Mouse (Mus musculus) gastrocnemius, postnatal 25 days (tissue): ENCODE data around the gene Sorbs2. TPM values are rescaled to one million over a fixed set of nuclear protein-coding genes. Genes with fewer than 3 reads are reported as not detected.

Source experiments
- DNase-seq: peaks from one replicate; pipeline ENCODE4 v3.0.0; 2022
- total RNA-seq, 2 experiments: library from RNA; stranded (reverse); gene quantifications; 1 replicate in 1 of 2; 2 replicates in 1 of 2; pipeline ENCODE4 v1.2.3; 2021

Gene Sorbs2
- total RNA-seq, 2 experiments from 2014 or later = 21.0 to 21.5 TPM

DNA sequence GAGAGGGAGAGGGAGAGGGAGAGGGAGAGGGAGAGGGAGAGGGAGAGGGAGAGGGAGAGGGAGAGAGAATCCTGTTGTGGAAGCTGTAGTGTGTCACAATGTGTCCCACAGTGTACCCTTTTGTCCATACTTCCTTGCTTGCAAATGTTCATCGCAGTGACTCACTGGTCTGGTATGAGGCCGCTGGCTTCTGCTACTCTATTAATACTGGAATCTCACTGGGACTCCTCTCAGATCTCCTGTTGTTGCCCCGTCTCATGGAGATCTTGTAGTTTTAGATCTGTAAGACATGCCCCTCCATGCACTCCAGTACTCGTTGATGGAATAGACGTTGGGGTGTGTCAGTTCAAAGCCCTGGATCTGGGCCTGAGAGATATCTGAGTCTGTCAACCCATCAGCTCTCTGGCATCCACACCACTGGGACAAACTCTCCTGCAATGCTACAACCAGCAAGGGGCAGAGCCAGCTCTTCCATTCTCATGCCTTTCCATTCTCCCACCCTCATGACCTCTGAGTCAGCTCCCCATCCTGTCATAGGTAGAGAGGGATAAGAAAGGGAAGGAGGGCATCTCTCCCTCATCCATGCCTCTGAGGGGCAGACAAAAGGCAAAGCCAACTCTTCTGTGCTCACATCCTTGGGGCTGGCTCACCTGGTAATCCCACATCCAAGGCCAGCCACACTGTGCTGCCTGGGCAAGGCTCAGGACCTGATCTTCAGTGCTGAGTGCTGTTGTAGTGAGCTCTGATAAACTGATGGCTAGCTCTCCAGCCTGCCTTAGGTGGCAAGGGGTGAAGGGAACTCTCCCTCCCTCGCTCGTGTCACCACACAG is 72.3 kb downstream of the Sorbs2 start:
- no peak for DNase-seq

DNA sequence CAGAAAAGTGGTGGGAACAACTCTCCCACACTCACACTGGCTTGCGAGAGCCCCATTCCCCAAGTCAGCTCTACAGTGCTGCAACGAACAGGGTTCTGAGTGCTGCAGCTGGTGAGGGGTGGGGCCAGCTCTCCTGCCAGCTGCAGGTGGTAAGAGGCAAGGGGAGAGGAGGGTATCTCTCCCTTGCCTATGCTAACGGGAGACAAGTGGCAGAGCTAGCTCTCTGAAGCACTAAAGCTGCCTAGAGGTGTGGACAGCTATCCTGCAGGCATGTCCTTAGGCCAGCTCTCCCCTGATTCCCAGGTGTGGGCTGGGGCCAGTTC is 72.9 kb downstream of the Sorbs2 start:
- no peak for DNase-seq

DNA sequence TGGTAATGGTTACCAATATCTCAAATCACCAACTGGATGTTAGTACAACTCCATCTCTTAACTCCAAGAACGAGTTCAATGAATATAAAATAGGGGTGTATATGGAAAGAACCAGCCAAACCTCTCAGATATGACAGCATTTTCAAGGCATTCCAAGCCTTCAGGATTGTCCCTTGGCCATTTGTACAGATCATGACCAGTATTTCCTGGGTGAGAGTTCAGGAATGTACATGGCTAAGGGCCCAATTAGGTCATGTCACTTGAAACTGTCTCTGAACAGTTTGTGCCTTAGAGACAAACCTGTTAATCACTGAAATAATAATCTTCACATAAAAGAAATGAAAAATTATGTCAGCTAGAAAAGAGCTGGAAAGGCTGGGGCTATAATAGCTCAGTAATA is 76.3 kb downstream of the Sorbs2 start:
- DNase-seq = no peak

DNA sequence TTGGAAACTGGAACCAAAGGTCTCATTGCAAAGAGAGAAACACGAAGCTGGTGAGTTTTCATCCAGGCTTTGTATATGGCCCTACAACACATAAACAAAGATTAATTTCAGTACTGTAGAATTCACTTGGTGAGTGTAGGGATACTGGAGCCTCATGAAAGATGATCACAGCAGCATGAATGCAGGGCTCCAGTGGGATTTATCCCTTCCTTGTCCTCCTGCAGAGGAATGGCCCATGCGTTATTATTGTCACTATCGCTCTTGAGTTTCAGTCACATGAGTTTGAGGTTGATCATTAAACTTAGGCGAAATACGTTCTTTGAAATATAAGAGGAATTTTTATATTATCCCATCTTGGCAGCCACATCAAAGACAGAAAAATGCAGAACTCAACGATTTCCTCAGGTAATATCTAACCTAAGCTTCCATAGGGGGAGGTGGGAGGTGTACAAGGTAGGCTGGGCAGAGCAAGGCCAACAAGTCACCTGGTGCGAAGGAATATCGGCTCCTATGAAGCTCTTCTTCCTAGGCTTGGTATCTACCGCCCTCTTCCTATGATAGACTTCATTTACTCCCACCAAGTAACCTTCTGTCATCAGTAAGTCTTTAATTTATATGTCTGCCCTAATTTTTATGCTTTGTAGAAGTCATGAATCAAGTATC is 76.9 kb downstream of the Sorbs2 start:
- no peak for DNase-seq

DNA sequence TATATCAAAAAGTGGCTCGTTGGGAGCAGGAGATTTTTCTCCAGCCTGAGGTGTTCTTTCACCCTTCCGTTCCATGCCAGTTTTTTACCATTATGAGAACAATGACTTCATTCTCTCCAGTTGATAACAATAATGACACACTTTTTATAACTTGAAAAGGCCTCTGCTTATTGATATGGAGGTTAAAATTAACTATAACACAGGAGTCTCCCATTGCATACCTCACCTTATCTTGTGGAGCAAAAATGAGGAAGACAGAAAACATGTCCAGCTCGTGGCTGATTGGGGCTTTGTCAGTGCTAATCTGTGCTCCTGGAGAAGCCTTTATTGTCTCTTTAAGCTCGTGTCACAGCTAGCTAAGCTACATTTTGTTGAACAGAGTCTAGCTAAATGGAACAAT is 77.6 kb downstream of the Sorbs2 start:
- no peak for DNase-seq

DNA sequence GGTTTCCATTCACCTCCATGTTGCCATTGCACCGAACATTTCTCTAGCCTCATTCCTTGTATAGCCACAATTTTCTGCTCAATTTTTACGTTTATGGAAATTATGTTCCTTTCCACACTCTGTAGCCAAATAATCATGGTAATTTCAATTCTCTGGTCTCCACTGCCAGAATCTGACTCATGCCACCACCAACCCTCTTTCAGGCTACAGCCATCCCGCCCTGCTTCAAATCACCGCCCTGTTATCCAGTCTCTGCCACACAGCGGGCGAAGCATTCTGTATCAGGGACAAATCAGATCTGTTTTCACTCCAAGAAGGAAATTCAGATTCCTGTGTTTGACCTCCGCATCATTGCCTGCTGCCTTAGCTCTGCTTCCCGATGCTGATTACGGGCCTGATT is 79.4 kb downstream of the Sorbs2 start:
- no peak for DNase-seq

DNA sequence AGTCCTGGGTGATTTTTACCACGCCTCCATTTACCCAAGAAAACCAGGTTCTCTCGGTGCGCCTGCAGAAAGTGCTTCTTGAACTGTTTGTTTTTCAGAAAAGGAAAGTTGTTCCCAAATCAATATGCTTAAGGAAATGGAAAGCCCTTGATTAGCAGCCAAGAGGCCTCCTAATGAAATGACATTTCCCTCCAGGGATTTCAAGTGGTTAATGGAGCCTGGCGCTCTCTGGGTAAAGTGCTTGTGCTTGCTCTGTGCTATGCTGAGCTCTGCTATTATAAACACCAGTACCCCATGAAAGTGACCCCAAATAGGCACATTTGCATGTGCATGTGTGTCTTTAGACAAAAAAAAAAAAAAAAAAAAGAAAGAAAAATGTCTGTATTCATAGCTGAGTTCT is 84.3 kb downstream of the Sorbs2 start:
- no peak for DNase-seq

DNA sequence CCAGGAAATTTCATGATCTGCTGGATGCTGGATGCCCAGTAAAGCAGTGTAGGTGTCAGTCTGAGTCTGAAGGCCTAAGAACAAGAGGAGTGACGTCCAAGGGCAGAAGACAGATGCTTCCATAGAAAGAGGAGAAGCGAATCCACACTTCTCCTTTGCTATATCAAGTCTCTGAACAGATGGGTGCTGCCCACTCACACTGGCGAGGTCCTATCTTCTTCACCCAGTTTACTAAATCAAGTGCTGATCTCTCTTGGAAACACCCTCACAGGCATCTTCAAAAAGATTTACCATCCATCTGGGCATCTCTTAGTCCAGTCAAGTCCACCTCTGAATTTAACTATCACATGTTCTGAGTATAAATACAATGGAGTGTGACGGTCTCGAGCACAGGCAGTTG is 86.1 kb downstream of the Sorbs2 start:
- no peak for DNase-seq

DNA sequence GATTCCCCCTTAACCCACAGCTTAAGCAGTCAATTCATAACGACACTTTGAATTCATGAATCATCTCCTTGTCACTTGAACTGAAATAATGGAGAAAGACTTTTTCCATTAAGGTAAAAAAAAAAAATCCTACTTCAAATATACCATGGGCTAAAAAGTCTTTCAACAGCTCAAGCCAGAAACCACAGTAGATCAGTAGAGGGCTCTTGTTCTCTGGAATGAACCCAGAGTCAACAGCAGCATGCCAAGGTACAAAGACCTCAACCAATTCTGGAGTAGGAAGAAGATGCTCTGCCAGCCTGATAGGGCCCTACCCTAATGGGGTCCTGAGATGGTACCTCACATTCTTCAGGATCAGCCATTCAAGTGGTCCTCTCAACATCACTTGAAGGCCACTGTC is 88.4 kb downstream of the Sorbs2 start:
- DNase-seq = no peak

DNA sequence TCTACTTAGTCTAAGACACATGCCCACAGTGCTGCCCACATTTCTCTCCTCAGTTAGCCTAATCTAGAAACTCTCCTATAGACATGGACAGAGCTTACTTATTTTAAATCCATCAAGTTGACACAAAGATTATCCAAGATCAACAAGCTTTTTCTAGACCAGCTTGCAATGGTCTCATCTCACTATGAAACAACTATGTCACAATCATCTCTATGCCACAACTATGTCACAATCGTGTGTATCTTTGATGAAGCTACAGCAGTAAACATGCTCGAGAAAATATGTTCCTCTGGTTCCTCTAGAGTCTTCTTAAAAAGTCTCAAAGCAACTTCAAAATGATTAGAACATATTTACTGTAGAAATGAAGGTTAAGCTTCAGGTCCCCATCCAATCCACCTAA is 89.0 kb downstream of the Sorbs2 start:
- DNase-seq = no peak

DNA sequence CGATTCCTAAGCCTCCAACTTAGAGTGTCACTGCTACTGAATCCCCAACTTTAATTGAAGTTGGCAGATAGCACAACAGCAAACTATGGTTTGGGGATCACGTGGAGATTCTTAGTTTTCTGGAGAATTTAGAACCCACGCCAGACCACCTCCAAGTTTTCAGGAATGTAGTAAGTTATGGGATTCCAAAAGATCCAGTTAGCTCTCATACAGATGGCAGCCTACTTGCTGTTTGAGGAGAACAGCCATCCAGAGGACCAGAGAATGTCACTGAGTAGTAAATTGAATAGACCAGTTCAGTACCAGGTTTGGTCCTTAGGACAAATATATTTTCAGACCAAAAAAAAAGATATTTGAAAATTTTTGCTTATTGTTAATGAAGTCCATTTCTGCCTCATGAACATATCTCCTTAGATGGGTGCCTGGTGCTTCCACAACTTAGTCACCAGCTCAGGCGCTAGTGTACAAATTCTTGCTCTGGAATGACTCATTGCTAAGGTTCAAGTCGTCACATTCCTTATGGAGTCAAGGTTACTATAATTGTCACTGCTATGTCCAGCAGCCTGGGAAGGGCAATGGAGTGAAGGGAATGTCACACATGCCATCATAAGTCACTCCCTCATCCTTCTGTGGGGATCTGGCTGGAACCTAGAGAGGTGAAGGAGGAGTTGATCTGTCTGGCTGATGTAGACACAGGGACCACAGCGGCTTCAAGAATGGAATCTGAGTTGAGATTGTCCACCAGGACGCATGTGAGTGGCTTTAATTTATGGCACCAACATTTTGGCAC is 90.2 kb downstream of the Sorbs2 start:
- no peak for DNase-seq

DNA sequence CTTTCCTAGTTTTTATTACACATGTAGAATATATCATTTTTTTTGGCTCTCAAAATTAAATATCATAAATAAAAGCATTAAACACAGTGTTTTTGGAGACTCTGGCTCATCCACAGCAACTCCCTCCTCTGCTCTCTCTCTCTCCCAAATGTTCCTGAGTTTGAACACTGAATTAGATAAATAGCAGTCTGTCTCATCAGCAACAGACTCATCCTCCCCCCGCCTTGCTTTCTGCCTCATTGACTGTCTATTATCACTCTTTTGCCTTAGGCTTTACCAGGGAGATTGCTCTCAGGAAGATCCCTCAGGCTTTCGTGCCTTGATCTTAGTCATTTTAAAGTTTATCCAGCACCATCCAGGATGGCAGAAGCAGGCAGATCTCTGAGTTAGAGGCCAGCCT is 91.3 kb downstream of the Sorbs2 start:
- no peak for DNase-seq

DNA sequence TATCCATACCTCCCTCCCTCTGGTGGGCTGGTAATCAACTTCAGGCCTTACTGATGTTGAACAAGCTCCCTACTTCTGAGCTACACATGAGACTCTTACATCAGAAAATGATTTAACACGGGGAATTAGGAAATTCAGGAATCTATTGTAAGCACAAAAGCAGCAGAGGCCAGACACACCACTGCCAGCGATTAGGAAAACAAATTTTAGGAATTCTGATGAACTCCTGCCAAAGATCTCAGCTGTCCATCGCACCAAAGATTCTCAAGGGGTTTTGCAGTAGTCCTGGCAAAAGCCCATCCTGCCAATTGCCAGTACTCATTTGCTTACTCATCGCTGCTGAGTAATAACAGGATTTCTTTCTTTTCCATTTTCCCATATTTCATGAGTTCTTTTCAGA is 94.4 kb downstream of the Sorbs2 start:
- peak; percentile 65 for DNase-seq

DNA sequence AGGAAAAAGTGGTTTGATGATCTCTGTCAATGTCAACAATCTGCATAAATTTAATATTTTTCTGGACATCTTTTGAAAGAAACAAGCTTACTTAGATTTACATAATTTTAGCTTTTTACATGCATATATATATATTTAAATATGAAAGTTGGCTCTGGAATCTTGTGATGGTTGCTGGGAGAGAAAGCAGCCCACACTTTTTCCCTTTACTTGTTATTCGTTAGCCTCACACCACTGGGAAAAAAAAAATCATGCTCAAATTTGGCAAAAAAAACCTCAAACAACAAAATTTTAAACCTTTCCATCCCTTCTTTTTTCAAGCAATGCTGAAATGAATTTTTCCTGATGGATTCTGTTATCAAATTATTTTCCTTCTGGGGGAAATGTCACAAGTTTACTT is 97.8 kb downstream of the Sorbs2 start:
- DNase-seq = no peak

DNA sequence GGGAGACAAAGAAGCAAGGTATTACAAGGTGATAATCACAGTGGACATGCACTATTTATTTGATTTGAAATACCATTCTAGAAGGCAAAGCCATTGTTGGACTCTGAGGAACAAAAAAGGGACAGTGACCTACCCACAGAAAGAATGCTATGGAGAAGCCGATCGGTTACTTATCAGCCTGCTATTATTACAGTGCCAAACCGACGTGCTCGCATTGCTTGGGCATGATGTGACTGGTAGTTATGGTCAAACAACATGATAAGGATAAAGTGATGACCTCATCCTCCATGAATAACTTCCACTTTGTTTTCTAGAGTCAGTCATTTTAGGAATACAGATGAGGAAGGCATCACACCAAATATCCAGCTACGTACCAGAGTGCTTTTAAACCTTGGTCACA is 99.4 kb downstream of the Sorbs2 start:
- no peak for DNase-seq

DNA sequence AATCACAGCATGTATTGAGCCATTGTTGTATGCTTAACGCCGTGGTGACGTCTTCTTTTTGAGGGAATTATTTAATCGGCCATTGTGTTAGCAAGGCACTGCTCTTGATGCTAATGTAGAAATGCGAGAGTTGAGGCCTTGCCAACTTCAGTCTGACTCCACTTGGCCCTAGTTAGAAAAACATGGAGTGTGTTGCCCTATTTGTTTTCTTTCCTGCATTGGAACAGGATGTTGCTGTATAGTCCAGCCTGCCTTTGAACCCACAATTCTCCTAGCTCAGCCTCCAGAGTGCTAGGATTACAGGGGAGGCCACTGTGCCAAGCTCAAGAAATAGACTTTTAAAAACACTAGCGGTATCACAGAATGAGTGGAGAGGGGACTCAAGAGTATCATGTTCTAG is 100.8 kb downstream of the Sorbs2 start:
- DNase-seq = no peak

DNA sequence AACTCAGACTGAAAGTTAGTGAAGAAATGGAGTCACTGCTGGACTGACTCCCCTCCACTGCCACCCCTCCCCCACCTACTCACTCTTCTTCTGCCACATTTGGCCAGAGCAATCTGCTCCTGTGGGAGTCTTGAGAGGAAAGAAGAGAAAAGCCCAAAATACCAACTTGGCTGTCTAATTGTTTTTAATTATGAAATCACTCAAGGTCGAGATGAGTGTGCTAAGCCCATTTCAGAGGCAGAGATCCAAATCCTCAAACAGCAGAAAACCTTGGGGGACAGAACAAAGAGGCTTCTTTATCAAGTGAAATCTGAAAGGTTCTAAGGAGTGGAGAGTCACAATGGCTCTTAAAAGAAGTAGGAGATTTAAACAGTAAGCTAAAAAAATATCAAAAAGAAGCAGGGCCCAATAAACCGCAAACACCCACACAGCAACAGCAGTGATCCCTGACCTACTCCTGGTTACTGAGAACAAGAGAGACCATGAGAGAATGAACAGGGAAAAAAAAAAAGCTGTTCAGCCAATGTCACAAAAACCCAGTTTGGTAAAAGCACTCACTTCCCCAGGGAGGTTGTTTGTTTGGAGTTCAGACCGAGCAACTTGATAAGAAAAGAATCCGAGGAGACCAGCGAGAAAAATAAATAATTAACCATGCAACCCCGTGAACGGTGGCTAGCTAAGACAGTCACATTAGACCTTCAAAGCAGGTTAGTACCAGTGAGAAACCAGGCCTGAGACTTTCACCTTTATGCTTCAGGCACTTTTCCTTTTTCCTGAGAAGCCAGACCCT is 103.0 kb downstream of the Sorbs2 start:
- DNase-seq = no peak

DNA sequence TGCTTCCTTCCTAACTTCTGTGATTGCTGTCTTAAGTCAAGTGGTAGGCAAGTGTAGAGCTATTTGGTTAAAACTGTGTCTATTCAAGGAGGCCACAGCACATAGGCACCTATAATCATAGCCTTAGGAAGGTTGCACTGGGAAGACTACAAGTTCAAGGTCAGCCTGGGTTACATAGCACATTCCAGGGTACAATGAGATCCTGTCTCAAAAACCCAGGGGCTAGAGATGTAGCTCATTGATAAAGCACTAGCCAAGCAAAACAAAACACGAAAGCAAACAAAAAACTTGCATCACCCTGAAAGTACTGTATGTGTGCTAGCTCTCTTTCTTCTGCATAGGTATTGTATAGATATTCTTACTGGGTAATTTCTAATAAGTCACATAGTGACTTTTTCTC is 103.7 kb downstream of the Sorbs2 start:
- no peak for DNase-seq

DNA sequence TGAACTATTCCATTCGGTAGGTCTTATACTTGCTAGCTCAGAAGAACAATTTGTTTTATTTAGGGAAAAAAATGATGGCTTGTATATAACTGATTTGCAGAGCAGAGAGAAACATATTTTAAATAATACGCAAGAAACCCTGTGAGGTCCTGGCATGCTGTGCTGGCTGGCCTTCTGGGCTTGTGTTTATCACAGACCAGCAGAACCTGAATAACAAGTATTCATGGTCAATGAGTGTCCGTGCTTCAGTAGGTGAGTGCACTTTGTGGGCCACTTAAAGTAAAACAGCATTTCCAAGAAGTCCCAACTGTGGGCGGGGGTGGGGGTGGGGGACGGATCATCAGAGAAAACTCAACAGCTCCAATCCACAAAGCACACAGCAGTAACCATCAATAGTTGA is 107.0 kb downstream of the Sorbs2 start:
- no peak for DNase-seq

DNA sequence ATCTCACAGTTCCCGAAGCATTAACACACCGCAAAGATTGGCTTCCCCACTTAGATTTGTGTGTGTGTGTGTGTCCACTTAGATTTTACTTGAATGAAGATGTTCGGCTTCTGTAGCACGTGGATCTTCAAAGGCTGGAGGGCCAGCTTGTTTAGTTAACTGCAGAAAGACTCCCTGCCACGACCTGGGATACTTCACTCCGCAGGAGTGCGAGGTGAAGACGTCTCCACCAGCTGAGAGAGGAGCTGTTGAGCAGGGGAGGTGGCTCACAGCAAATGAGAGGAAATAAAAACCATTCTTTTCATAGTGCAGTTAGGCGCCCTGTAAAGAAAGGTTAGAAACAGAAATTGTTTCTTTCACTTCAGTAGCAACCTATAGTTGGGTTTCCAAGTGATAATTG is 107.5 kb downstream of the Sorbs2 start:
- no peak for DNase-seq

DNA sequence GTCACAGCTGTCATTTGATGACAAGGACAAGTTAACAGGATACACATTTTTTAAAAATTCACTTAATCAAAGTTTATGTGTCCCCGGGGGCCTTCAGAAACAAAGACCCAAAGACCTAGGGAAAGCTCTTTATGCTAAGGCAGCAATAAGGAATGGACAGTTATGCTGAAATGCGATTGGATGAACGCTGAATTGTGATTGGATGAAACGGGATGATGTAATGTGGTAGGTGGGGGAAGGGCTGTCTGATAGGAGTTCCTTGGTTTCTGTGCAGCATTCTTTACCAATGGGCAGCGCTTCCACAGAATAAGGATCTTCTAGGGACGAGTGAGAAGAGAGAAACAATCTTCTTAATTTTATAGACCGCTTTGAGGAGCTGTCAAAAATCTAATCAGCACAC is 108.0 kb downstream of the Sorbs2 start:
- no peak for DNase-seq

DNA sequence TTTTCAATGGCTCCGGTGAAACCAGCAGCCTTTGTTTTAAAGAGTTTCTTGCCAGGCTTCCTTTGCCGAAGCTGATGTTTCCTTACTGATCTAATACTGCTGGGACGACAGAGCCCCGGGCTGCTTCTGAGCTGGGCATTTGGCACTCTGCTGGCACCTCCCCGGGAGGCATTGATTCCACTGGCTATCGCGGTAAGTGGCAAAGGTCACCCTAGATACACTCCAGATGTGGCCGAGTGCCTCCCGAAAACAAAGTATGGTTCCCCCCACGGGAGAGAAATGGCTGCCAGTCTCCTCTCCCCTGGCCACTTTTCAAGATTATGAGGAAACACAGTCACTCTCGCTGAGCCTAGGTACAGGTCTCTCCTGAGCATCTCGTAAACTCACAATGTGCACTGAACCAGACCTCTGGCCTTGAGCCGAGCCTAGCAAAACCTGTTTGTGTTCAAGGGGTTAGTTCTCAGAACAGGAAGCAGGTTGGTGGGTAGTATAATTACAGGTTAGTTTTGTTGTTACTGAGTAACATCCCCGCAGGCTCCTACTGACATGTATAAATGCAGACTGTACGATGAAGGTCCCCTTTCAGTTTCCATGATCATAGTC is 114.1 kb downstream of the Sorbs2 start:
- DNase-seq = no peak
